In genomic region chr11:82764438-82764924, GRCm38 (mm10) we compare ENCODE assay signal across 8 mouse cellular contexts. TPM values are rescaled to one million over a fixed set of nuclear protein-coding genes. Genes with fewer than 3 reads are reported as not detected.
DNase-seq lines count a peak whose midpoint lies in the region; ATAC-seq and TF ChIP-seq lines count a peak whose summit lies in the region.

No protein-coding gene starts in this region.

- H3K27me3 ChIP-seq in heart, embryonic 10.5 days (ENCODE audit: insufficient read depth, poor library complexity, severe bottlenecking) = no peaks in the 10 kb centered on the region
- H3K27me3 ChIP-seq in hindbrain, embryonic 11.5 days (ENCODE audit: control insufficient read depth, insufficient read depth, low read length) = no peaks in the 10 kb centered on the region

- H3K4me1 ChIP-seq in heart, embryonic 10.5 days = peaks cover 22% of the 10 kb centered on the region
- peaks cover 0 to 3% of the 10 kb centered on the region in 2 experiments; a peak in 3 of 4 replicates for H3K4me1 ChIP-seq in ES-E14 (ENCODE audit: control insufficient read depth in 2 of 2, insufficient read depth in 2 of 2, low read length in 2 of 2, poor library complexity in 1 of 2)
- H3K4me1 ChIP-seq in hindbrain, embryonic 11.5 days (replicated peaks; ENCODE audit: control insufficient read depth, insufficient read depth, low read length) = peaks cover 3% of the 10 kb centered on the region; the same call in 1 of the 2 replicates

- H3K4me2 ChIP-seq in hindbrain, embryonic 11.5 days (replicated peaks; ENCODE audit: low read depth, low read length) = peak overlapping the region; percentile 88

- peaks cover 7% of the 10 kb centered on the region; the same call in 1 of the 2 replicates for H3K36me3 ChIP-seq in heart, embryonic 10.5 days
- peaks cover 3% of the 10 kb centered on the region; the same call in 1 of the 2 replicates for H3K36me3 ChIP-seq in ES-E14 (ENCODE audit: control insufficient read depth, insufficient read depth, low read length, poor library complexity, severe bottlenecking)
- H3K36me3 ChIP-seq in hindbrain, embryonic 11.5 days (ENCODE audit: control insufficient read depth, insufficient read depth, low read length) = no peaks in the 10 kb centered on the region

- H3K9ac ChIP-seq in ES-E14 (ENCODE audit: insufficient read depth, low read depth, low read length, poor library complexity, severe bottlenecking) = peak overlapping the region; percentile 94
- peak overlapping the region; percentile 87 for H3K9ac ChIP-seq in hindbrain, embryonic 11.5 days (ENCODE audit: low read depth, low read length)

- in situ Hi-C loops in ES-E14 (cut with MboI; ENCODE audit: low sequenced_read_pairs in 2 of 2, unreplicated experiment in 2 of 2) = no loop called here

- no peaks in the 10 kb centered on the region for H3K9me3 ChIP-seq in heart, embryonic 10.5 days
- no peaks in the 10 kb centered on the region for H3K9me3 ChIP-seq in ES-E14 (ENCODE audit: control insufficient read depth, insufficient read depth, low read depth, low read length)
- H3K9me3 ChIP-seq in hindbrain, embryonic 11.5 days (ENCODE audit: control insufficient read depth, low read length) = no peaks in the 10 kb centered on the region

- peak; percentile 82 for ATAC-seq in hindbrain, embryonic 11.5 days (ENCODE audit: low FRiP score)
- ATAC-seq in megakaryocyte progenitor cell, adult 5-6 weeks (replicated peaks; ENCODE audit: poor library complexity) = peak; percentile 37

- peak overlapping the region; percentile 92 for H3K4me3 ChIP-seq in heart, embryonic 10.5 days
- peak overlapping the region; percentile 90 to 100 for H3K4me3 ChIP-seq in ES-E14 (ENCODE audit: insufficient read depth in 1 of 2, low read depth in 1 of 2, low read length in 2 of 2, poor library complexity in 1 of 2, severe bottlenecking in 1 of 2)
- H3K4me3 ChIP-seq in hindbrain, embryonic 11.5 days (ENCODE audit: low read depth, low read length) = peak overlapping the region; percentile 99

- intact Hi-C loops in left cerebral cortex, postnatal 4 days (cut with DNase I) = loop anchor here (10.0 kb wide), 2 partner anchors 150 to 530 kb away; no protein-coding TSS in a partner anchor

- under 1% methylated on average over 28 of the region's 28 CpGs for WGBS in heart, embryonic 10.5 days
- under 1% methylated on average over 28 of the region's 28 CpGs for WGBS in hindbrain, embryonic 11.5 days

- H3K27ac ChIP-seq in heart, embryonic 10.5 days = peak overlapping the region; percentile 96
- H3K27ac ChIP-seq in ES-E14 (ENCODE audit: insufficient read depth, low read depth, low read length, poor library complexity, severe bottlenecking) = peak overlapping the region; percentile 41; the same call in 1 of the 2 replicates
- H3K27ac ChIP-seq in hindbrain, embryonic 11.5 days (ENCODE audit: low read depth, low read length) = peak overlapping the region; percentile 80

- no peak for DNase-seq in heart, embryonic 10.5 days (ENCODE audit: low spot score)
- no peak for DNase-seq in heart, postnatal 4 days
- no peak for DNase-seq in ES-E14 (ENCODE audit: low read depth, low spot score)
- no peak for DNase-seq in hindbrain, embryonic 11.5 days (ENCODE audit: low spot score)
- no peak for DNase-seq in adipocyte (ENCODE audit: low spot score)
- no peak for DNase-seq in left cerebral cortex, postnatal 4 days
- DNase-seq in embryo, embryonic 10.5 days (ENCODE audit: low spot score) = no peak

TF ChIP-seq in ES-E14, 5 proteins besides CTCF, POLR2A, EP300 and RAD21:
- TF ChIP-seq ZC3H11A (IDR thresholded peaks at IDR 0.05; ENCODE audit: borderline replicate concordance, low read depth, low read length) (no peak), HCFC1 (IDR thresholded peaks at IDR 0.05; ENCODE audit: borderline replicate concordance, insufficient read depth, low read length) (no peak), MAFK (IDR thresholded peaks at IDR 0.05; ENCODE audit: insufficient read depth, low read depth, low read length) (no peak), CHD2 (IDR thresholded peaks at IDR 0.05; ENCODE audit: low read depth, low read length) (no peak), ZNF384 (IDR thresholded peaks at IDR 0.05; ENCODE audit: low read depth, low read length) (no peak)

RNA-seq across cellular contexts. Expression of gene Zfp830, which starts 0.3 kb away (rescaled TPM):
- polyA plus RNA-seq in heart, embryonic 10.5 days (2016; fragmentation: Nextera tagmentation; extraction: Ambion mirVana) = 29.6 and 37.3 TPM in 2 replicates
- 10 to 100 TPM; 16.5 to 17.4 TPM for total RNA-seq in heart, postnatal 4 days (2021)
- total RNA-seq in ES-E14 (2012; rRNA removed) = 24.6 and 34.8 TPM in 2 replicates
- 39.2 and 42.6 TPM in 2 replicates for polyA plus RNA-seq in hindbrain, embryonic 11.5 days (2014; fragmentation: Nextera tagmentation; extraction: Ambion mirVana)
- total RNA-seq in megakaryocyte progenitor cell, adult 5-6 weeks (2015) = 20.1 and 20.8 TPM in 2 replicates
- 46.3 and 54.1 TPM in 2 replicates for total RNA-seq in megakaryocyte progenitor cell, adult 5-6 weeks (2017)
- 10 to 100 TPM; 15.1 to 15.5 TPM for total RNA-seq in left cerebral cortex, postnatal 4 days (2021)

RNA-seq across cellular contexts. Expression of gene Cct6b, which starts 0.4 kb away (rescaled TPM):
- 0.14 and 0.26 TPM in 2 replicates for polyA plus RNA-seq in heart, embryonic 10.5 days (2016; fragmentation: Nextera tagmentation; extraction: Ambion mirVana)
- total RNA-seq in heart, postnatal 4 days (2021) = under 1 TPM in 1 of 2 experiments, not detected in 1; 0.27 TPM
- total RNA-seq in ES-E14 (2012; rRNA removed) = 0.63 and 0.98 TPM in 2 replicates
- polyA plus RNA-seq in hindbrain, embryonic 11.5 days (2014; fragmentation: Nextera tagmentation; extraction: Ambion mirVana) = 0.49 and 0.69 TPM in 2 replicates
- 0.30 and 0.32 TPM in 2 replicates for total RNA-seq in megakaryocyte progenitor cell, adult 5-6 weeks (2015)
- total RNA-seq in megakaryocyte progenitor cell, adult 5-6 weeks (2017) = 0.08 and 0.37 TPM in 2 replicates
- total RNA-seq in left cerebral cortex, postnatal 4 days (2021) = under 1 TPM; 0.28 to 0.32 TPM

RNA-seq across cellular contexts. Expression of gene Lig3, which starts 16.4 kb away (rescaled TPM):
- 31.8 and 32.4 TPM in 2 replicates for polyA plus RNA-seq in heart, embryonic 10.5 days (2016; fragmentation: Nextera tagmentation; extraction: Ambion mirVana)
- 10 to 100 TPM; 24.6 to 25.8 TPM for total RNA-seq in heart, postnatal 4 days (2021)
- 66.5 and 79.1 TPM in 2 replicates for total RNA-seq in ES-E14 (2012; rRNA removed)
- polyA plus RNA-seq in hindbrain, embryonic 11.5 days (2014; fragmentation: Nextera tagmentation; extraction: Ambion mirVana) = 38.0 and 48.0 TPM in 2 replicates
- 31.3 and 39.5 TPM in 2 replicates for total RNA-seq in megakaryocyte progenitor cell, adult 5-6 weeks (2015)
- total RNA-seq in megakaryocyte progenitor cell, adult 5-6 weeks (2017) = 37.6 and 67.4 TPM in 2 replicates
- total RNA-seq in left cerebral cortex, postnatal 4 days (2021) = 10 to 100 TPM; 41.4 to 43.5 TPM

Comparison
In these comparisons a context has a peak if more than half of its experiments do, and no peak if none do; other contexts are left out.
1. H3K27ac ChIP-seq: peak in every context shown above with its lines; median percentile 96 in heart, embryonic 10.5 days; 80 in hindbrain, embryonic 11.5 days; 41 in ES-E14.